Mouse (Mus musculus) embryonic stem cell, embryonic (primary cell): ENCODE measurements around the gene H2-K1.
"Not testable (repeated sequence)": the region's sequence is repeated elsewhere in the genome, so short reads cannot be mapped to it uniquely, and the experiment has no call there.

Source experiments
- CTCF ChIA-PET, 4 experiments: fragments of 300-600 bp in 2 of 4; fragments of 350-600 bp in 2 of 4; sonication (Branson Sonifier 250); formaldehyde crosslinking; loops; one replicate each; lab custom pipeline; 2022; ENCODE audit warnings: inconsistent platforms in 2 of 4; lab: Charles Lee
- POLR2A ChIA-PET, 4 experiments: fragments of 300-600 bp in 2 of 4; fragments of 350-600 bp in 2 of 4; sonication (Branson Sonifier 250); formaldehyde crosslinking; loops; one replicate each; lab custom pipeline; 2022; ENCODE audit warnings: antibody characterized with exemption in 4 of 4, inconsistent platforms in 1 of 4; lab: Charles Lee

H2-K1 gene

DNA sequence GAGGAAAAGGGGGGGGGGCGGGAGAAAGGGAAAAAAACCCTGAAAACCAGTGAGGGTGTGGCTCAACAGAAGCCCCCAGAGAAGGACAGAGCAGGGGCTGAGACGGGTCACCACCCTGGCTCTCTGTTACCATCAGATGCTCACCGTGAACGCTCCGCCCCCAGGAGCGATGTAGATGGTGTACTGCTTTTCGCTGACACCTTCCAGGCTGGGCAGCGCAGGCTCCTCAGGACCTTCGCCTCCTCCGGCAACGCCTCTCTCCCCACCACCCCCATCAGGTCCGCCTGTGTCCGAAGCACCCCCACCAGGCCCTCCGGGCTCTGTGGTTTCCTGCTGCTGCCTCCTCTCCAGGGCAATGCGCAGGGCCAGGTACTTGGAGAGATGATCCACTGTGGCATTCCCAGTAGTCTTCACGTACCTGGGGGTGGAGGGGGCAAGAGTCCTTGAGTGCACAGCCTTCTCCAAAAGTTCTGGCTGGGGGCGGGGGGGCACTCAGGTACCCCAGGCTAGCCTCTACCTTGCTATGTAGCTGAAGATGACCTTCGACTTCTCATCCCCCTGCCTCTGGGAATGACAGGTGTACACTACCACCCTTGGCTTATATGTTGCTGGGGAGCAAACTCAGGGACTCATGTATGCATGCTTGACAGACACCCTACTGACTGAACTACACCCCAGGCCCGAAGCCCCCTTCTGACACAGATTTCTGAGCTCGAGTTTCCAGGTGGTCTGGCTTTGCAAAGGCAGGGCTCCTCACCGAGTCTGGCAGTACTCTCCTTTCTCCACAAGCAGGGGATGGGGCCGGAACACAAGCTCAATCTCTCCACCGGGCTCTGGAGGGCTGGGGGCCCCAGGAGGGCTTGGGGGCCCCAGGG, 21.6 kb upstream of the H2-K1 start:
- ChIA-PET CTCF (interaction anchor here (0.6 to 2.5 kb wide), 14 partner anchors 12 to 1755 kb away, joined by 3 to 7 read pairs (median 3); partner anchors contain the start of gene Prrc2a (in 1 of the 4)), POLR2A (interaction anchor here in 3 of 4 experiments (0.6 to 5.7 kb wide), 17 partner anchors 7 to 1257 kb away, joined by 3 to 39 read pairs (median 4); partner anchors contain the start of genes Rxrb (in 3 of the 3), Slc39a7 (in 3 of the 3), Rps18 (in 2 of the 3) and Vps52 (in 2 of the 3))

GRCm38 (mm10) chr17:34013436-34013835, 13.3 kb upstream of the H2-K1 start:
- POLR2A ChIA-PET, result interaction anchor here in 1 of 4 experiments (0.6 kb wide), 1 partner anchor 51 kb away, joined by 3 read pairs; no protein-coding TSS in a partner anchor
- CTCF ChIA-PET, result no interaction called here

DNA sequence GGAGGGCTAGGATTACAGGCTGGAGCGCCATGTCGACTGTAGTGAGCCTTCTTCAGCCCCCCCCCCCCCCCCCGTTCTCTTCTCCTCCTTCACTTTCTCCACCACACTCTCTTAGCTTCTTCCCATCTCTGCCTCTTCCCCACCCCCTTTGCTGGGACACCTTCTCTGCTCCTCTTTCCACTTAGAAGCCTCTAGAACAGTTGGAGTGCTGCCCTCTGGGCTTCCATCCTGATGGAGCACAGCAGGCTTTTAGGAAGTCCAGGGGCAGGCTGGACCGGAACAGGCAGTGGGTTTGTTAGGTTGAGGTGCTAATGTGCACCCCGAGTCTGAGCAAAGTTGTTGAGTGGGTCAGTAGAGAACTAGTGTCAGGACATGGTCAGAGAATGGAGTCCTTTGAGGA, 10.0 kb upstream of the H2-K1 start:
- CTCF ChIA-PET, result interaction anchor here in 3 of 4 experiments (0.6 to 1.2 kb wide), 4 partner anchors 11 to 425 kb away, joined by 3 to 4 read pairs (median 4); no protein-coding TSS in a partner anchor
- POLR2A ChIA-PET, result interaction anchor here in 3 of 4 experiments (0.6 to 2.0 kb wide), 5 partner anchors 19 to 224 kb away, joined by 3 to 5 read pairs (median 4); partner anchors contain the start of genes Rps18 (in 2 of the 3) and Vps52 (in 2 of the 3)

DNA sequence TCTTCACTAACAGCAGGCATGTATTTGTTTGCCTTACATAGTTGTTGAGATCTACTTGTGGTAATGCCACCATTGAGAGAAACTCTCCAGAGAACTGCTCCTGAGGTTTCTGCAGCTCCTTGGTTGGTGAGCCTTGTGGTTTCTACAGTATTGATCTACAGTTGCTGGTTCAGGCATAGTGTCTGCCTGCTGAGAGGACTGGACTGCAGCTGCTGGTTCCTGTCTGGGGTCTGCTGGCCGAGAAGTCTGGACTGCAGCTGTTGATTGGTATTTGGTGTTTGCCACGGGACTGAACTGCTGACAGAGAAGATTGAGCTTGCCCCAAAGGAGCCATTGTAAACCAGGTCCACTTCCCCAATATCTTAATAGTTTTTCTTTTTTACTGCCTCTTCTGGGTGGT, 6.4 kb upstream of the H2-K1 start:
- CTCF ChIA-PET, result interaction anchor here in 2 of 4 experiments (0.6 to 1.2 kb wide), 3 partner anchors 168 to 1287 kb away, joined by 3 to 21 read pairs (median 3); no protein-coding TSS in a partner anchor
- POLR2A ChIA-PET, result interaction anchor here in 1 of 4 experiments (0.8 kb wide), 1 partner anchor 15 kb away, joined by 3 read pairs; no protein-coding TSS in a partner anchor

- ChIA-PET CTCF (interaction anchor here (0.6 to 2.5 kb wide), 35 partner anchors 9 to 1462 kb away, joined by 3 to 21 read pairs (median 4); partner anchors contain the start of genes Rps18 (in 3 of the 4), Vps52 (in 2 of the 4) and B3galt4 (in 1 of the 4)), POLR2A (interaction anchor here (0.6 to 2.4 kb wide), 13 partner anchors 11 to 1292 kb away, joined by 3 to 6 read pairs (median 3); partner anchors contain the start of genes Rps18 (in 2 of the 4), Vps52 (in 2 of the 4), Tapbp (in 1 of the 4) and Zbtb22 (in 1 of the 4))
Measured at GRCm38 (mm10) chr17:34003426-34003825, 3.3 kb upstream of the H2-K1 start.

- CTCF ChIA-PET, result interaction anchor here in 2 of 4 experiments (1.0 kb wide), 2 partner anchors 9 to 1295 kb away, joined by 3 read pairs; no protein-coding TSS in a partner anchor
- POLR2A ChIA-PET, result interaction anchor here in 3 of 4 experiments (0.6 to 1.6 kb wide), 18 partner anchors 11 to 240 kb away, joined by 3 to 11 read pairs (median 4); partner anchors contain the start of genes Ring1 (in 2 of the 3), B3galt4 (in 1 of the 3), Col11a2 (in 1 of the 3) and Daxx (in 1 of the 3)
Measured at GRCm38 (mm10) chr17:34000796-34001195, 649 bp upstream of the H2-K1 start.

DNA sequence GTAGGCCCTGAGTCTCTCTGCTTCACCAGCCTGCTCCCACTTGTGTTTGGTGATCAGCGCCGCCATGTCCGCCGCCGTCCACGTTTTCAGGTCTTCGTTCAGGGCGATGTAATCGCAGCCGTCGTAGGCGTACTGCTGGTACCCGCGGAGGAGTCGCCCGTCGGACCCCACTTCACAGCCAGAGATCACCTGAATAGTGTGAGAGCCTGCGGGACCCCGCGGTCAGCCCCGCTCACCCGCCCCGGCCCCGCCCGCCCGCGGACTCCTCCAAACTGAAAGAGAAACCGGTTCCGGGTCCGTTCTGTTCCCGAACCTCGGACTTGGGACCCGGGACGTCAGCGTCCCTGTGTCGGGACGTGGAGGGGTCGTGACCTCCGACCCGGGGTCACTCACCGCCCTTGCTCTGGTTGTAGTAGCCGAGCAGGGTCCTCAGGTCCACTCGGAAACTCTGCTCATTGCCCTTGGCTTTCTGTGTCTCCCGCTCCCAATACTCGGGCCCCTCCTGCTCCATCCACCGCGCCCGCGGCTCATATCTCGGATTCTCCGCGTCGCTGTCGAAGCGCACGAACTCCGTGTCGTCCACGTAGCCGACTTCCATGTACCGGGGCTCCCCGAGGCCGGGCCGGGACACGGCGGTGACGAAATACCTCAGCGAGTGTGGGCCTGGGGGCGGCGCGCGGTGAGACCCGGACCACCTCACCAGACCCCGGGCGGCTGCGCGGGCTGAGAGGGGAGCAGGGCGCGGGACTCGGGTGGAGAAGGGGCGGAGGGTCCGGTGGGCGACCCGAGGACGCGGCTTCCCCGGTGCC, 602 bp downstream of the H2-K1 start:
- CTCF ChIA-PET, result interaction anchor here in 2 of 4 experiments (1.0 kb wide), 2 partner anchors 7 to 1296 kb away, joined by 3 read pairs; no protein-coding TSS in a partner anchor

GRCm38 (mm10) chr17:33998697-33999096, 1.4 kb downstream of the H2-K1 start:
- CTCF ChIA-PET, result not testable (repeated sequence)
- POLR2A ChIA-PET, result interaction anchor here in 1 of 4 experiments (1.2 kb wide), 1 partner anchor 56 kb away, joined by 3 read pairs; no protein-coding TSS in a partner anchor

More for the DNA sequence above, 602 bp downstream of the H2-K1 start:
- POLR2A ChIA-PET, result interaction anchor here (0.6 to 1.6 kb wide), 11 partner anchors 12 to 239 kb away, joined by 3 to 11 read pairs (median 5); partner anchors contain the start of genes B3galt4 (in 1 of the 4), Daxx (in 1 of the 4), H2-Ke6 (in 1 of the 4) and Rab11b (in 1 of the 4)

DNA sequence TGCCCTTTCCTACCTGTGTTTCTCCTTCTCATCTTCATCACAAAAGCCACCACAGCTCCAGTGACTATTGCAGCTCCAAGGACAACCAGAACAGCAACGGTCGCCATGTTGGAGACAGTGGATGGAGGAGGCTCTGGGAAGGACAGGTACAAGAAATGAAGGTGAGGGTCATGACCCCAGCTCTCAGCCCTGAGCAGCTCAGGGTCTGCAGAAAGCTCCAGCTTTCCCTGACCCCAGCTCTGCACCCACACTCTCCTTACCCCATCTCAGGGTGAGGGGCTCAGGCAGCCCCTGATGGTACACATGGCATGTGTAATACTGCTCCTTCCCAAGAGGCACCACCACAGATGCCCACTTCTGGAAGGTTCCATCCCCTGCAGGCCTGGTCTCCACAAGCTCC, 3.1 kb downstream of the H2-K1 start:
- POLR2A ChIA-PET, result interaction anchor here in 2 of 4 experiments (0.6 to 1.1 kb wide), 2 partner anchors 109 to 122 kb away, joined by 3 read pairs; partner anchors contain the start of gene H2-DMa (in 1 of the 2)
- CTCF ChIA-PET, result interaction anchor here (1.0 to 1.9 kb wide), 5 partner anchors 15 to 1269 kb away, joined by 3 to 10 read pairs (median 3); no protein-coding TSS in a partner anchor

GRCm38 (mm10) chr17:33995651-33996050, 4.5 kb downstream of the H2-K1 start:
- CTCF ChIA-PET, result interaction anchor here in 2 of 4 experiments (1.4 to 1.9 kb wide), 2 partner anchors 27 to 1271 kb away, joined by 3 to 10 read pairs; no protein-coding TSS in a partner anchor
- POLR2A ChIA-PET, result interaction anchor here in 3 of 4 experiments (0.6 to 1.4 kb wide), 6 partner anchors 16 to 1272 kb away, joined by 3 to 4 read pairs (median 3); no protein-coding TSS in a partner anchor

- ChIA-PET POLR2A (interaction anchor here in 2 of 4 experiments (0.6 to 1.3 kb wide), 3 partner anchors 32 to 1273 kb away, joined by 3 to 4 read pairs (median 3); no protein-coding TSS in a partner anchor), CTCF (interaction anchor here in 3 of 4 experiments (0.6 to 1.5 kb wide), 4 partner anchors 22 to 1274 kb away, joined by 3 to 7 read pairs (median 4); no protein-coding TSS in a partner anchor)
Measured at GRCm38 (mm10) chr17:33994959-33995358, 5.2 kb downstream of the H2-K1 start.

- CTCF ChIA-PET, result interaction anchor here (0.6 to 3.5 kb wide), 39 partner anchors 8 to 874 kb away, joined by 3 to 23 read pairs (median 4); partner anchors contain the start of genes Cd320 (in 1 of the 4), H2-K1 (in 1 of the 4), Rps18 (in 1 of the 4) and Rxrb (in 1 of the 4)
- POLR2A ChIA-PET, result interaction anchor here in 3 of 4 experiments (0.6 to 2.0 kb wide), 19 partner anchors 8 to 392 kb away, joined by 3 to 7 read pairs (median 4); partner anchors contain the start of genes B3galt4 (in 2 of the 3), Rps18 (in 2 of the 3), Rxrb (in 2 of the 3) and Slc39a7 (in 2 of the 3)
Measured at GRCm38 (mm10) chr17:33991788-33992664, 8.1 kb downstream of the H2-K1 start.

GRCm38 (mm10) chr17:33982136-33982535, 18.0 kb downstream of the H2-K1 start:
- CTCF ChIA-PET, result interaction anchor here (0.6 to 3.2 kb wide), 30 partner anchors 9 to 1438 kb away, joined by 3 to 29 read pairs (median 5); partner anchors contain the start of genes Pfdn6 (in 1 of the 4), Rxrb (in 1 of the 4), Slc39a7 (in 1 of the 4) and Wdr46 (in 1 of the 4)
- POLR2A ChIA-PET, result interaction anchor here in 3 of 4 experiments (0.6 to 7.4 kb wide), 16 partner anchors 9 to 1438 kb away, joined by 3 to 39 read pairs (median 4); partner anchors contain the start of genes H2-K1 (in 2 of the 3), Rps18 (in 2 of the 3), Vps52 (in 2 of the 3) and B3galt4 (in 1 of the 3)

DNA sequence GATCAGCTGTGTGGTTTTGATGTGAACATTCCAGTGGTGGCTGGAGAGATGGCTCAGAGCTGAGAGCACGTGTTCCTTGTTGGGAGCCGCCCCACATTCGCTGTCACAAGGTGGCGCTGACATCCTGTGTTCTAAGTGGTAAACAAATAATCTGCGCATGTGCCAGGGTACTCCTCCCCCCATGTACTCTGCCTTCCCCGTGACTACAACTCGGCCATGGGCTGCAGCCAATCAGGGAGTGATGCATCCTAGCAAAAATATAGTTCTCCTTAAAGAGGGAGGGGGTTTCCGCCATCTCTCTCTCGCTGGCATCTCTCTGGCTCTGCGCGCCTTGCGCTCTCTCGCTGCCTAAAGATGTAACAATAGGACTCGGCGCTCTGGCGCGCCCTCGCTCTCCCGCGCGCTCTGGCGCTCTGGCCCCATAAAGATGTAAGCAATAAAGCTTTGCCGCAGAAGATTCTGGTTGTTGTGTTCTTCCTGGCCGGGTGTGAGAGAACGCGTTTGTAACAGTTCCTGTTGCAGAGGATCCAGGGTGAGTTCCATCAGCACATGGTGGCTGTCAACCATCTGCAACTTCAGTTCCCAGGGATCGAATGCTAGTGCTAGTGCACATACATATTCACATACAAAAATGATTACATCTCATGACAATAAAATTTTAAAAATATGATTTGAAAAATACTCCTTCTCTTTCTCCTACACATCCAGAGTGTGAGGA, 18.8 kb downstream of the H2-K1 start:
- POLR2A ChIA-PET, result interaction anchor here in 3 of 4 experiments (0.6 to 7.4 kb wide), 29 partner anchors 9 to 168 kb away, joined by 3 to 39 read pairs (median 5); partner anchors contain the start of genes Ndufa7 (in 3 of the 3), Rps28 (in 3 of the 3), Rxrb (in 3 of the 3) and Slc39a7 (in 3 of the 3)

More for the DNA sequence above, 18.8 kb downstream of the H2-K1 start:
- CTCF ChIA-PET, result interaction anchor here (0.5 to 3.2 kb wide), 23 partner anchors 9 to 1488 kb away, joined by 3 to 29 read pairs (median 6); partner anchors contain the start of genes Rps18 (in 1 of the 4), Rxrb (in 1 of the 4), Slc39a7 (in 1 of the 4) and Vps52 (in 1 of the 4)
